Mouse (Mus musculus) liver, postnatal 0 days (tissue): ENCODE measurements around the gene Col4a2.

Source experiments
- CTCF ChIP-seq: sonication (generic); IDR thresholded peaks from 2 replicates; pipeline ENCODE4 v1.5.1; 2016; ENCODE audit warnings: antibody characterized with exemption, low read depth
- EP300 ChIP-seq: IDR thresholded peaks from 2 replicates; pipeline ENCODE4 v1.6.1; 2016; ENCODE audit warnings: antibody characterized with exemption, low read depth, mild to moderate bottlenecking

GRCm38 (mm10) chr8:11475397-11475796, 162.8 kb downstream of the Col4a2 start:
- no peak for TF ChIP-seq CTCF
- TF ChIP-seq EP300: no peak
